Mouse (Mus musculus) heart, postnatal 0 days (tissue): ENCODE results near the gene Hsd3b1. TPM values are rescaled to one million over a fixed set of nuclear protein-coding genes. Genes with fewer than 3 reads are reported as not detected.

Experiments used
- ATAC-seq: fragments of 200-750 bp; cut with Nextera tagmentation; 2 replicates; pipeline ENCODE4 v1.8.0; 2017; ENCODE audit warnings: low read depth, moderate number of reproducible peaks, moderate library complexity; ENCODE audit not compliant: insufficient read depth
- DNase-seq: peaks from one replicate; pipeline ENCODE4 v3.0.0-alpha.2; 2016; ENCODE audit warnings: low spot score
- H3K27ac ChIP-seq: fragments of 300-500 bp; sonication (generic); 2 replicates; pipeline ENCODE4 v1.5.1; 2014; ENCODE audit warnings: low read depth, mild to moderate bottlenecking
- H3K27me3 ChIP-seq: fragments of 300-500 bp; sonication (generic); 2 replicates; pipeline ENCODE4 v1.6.1; 2014; ENCODE audit warnings: low read length, mixed read lengths; ENCODE audit not compliant: control insufficient read depth, insufficient read depth
- H3K36me3 ChIP-seq: fragments of 300-500 bp; sonication (generic); replicated peaks from 2 replicates; pipeline ENCODE4 v1.6.1; 2014; ENCODE audit warnings: low read length, mixed read lengths; ENCODE audit not compliant: control insufficient read depth, insufficient read depth
- H3K4me1 ChIP-seq: fragments of 300-500 bp; sonication (generic); 2 replicates; pipeline ENCODE4 v1.6.1; 2014; ENCODE audit warnings: antibody characterized with exemption; ENCODE audit not compliant: control insufficient read depth, insufficient read depth
- H3K4me2 ChIP-seq: fragments of 300-500 bp; sonication (generic); 2 replicates; pipeline ENCODE4 v1.6.1; 2014; ENCODE audit warnings: low read depth, mild to moderate bottlenecking, low read length, moderate library complexity
- H3K4me3 ChIP-seq: fragments of 300-500 bp; sonication (generic); 2 replicates; pipeline ENCODE4 v1.5.1; 2014; ENCODE audit warnings: low read depth, low read length
- H3K9ac ChIP-seq: fragments of 300-500 bp; sonication (generic); replicated peaks from 2 replicates; pipeline ENCODE4 v1.6.1; 2014; ENCODE audit warnings: low read depth, low read length, mixed read lengths
- H3K9me3 ChIP-seq: fragments of 300-500 bp; sonication (generic); replicated peaks from 2 replicates; pipeline ENCODE4 v1.6.1; 2016; ENCODE audit warnings: low read length; ENCODE audit not compliant: control insufficient read depth
- CTCF ChIP-seq: IDR thresholded peaks from 2 replicates; pipeline ENCODE4 v1.5.1; 2016; ENCODE audit warnings: antibody characterized with exemption, control low read depth, low read depth
- EP300 ChIP-seq: IDR thresholded peaks from 2 replicates; pipeline ENCODE4 v1.6.1; 2016; ENCODE audit warnings: antibody characterized with exemption, low read depth
- WGBS: fragments of 180-500 bp; shearing (Covaris S2); extraction: QIAGEN DNeasy Blood & Tissue Kit; methylation state at CpG from one replicate; pipeline ENCODE4 v1.1.7; 2014; 5-methylcytosine and 5-hydroxymethylcytosine counted together
- polyA plus RNA-seq: library from polyadenylated mRNA; unstranded; fragments of >200 nt; fragmentation: Nextera tagmentation; extraction: Ambion mirVana; gene quantifications from 2 replicates; pipeline ENCODE4 v1.2.1, GENCODE M21; 2015
- total RNA-seq: library from RNA; depleted of rRNA; stranded (reverse); fragments of >200 nt; gene quantifications from 2 replicates; pipeline ENCODE4 v1.2.3, GENCODE M21; 2014; ENCODE audit warnings: low replicate concordance

Gene Hsd3b1
- total and polyA plus RNA-seq, 2 experiments from 2014 or later: 0.19 TPM; not detected in 1

DNA sequence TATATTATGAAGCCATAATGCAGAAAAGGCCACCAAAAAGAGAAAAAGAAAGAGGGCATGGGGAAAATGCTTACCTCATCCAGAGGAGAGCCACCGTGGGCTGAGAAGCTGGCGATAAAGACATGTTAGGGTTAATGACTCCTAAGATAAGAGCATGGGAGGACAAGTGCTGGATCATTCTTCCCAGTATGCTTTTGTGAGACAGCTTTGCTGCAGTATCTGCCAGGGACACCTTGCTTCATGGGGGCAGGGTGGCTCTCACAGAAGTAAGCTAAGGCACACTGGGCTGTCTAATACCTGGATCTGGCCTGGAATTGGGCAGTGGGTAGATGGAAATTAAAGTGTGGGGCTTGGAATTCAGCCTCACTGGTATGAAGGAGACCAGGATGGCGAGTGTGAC, 4.4 kb downstream of the Hsd3b1 start:
- Histone ChIP-seq H3K4me3 (no peak overlapping the region), H3K9ac (no peak overlapping the region), H3K27ac (no peak overlapping the region), H3K4me2 (no peak overlapping the region), H3K36me3 (no peaks in the 10 kb centered on the region), H3K9me3 (no peaks in the 10 kb centered on the region), H3K27me3 (no peaks in the 10 kb centered on the region), H3K4me1 (no peaks in the 10 kb centered on the region)
- no peak for ATAC-seq
- WGBS: 50% methylated on average over 3 of the region's 3 CpGs
- no peak for TF ChIP-seq EP300
- DNase-seq: no peak

DNA sequence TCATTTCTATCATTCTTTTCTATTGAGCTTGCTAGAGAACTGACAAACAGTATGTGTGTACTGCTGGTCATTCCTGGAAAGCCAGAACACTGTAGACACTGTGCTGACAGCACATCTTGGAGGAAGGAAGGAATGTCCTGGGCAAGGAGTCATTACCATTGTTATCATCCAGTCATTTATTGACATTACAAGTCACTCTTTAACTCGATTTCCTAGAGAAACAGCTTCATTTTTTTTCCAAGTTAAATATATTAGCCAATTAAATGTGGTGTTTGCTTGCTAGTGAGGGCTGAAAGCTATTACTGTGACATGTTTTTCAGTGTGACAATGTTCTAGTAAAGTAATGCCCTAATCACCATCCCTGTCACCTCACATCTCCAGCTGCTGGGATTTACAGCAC, 5.9 kb downstream of the Hsd3b1 start:
- Histone ChIP-seq H3K4me2 (no peak overlapping the region), H3K4me3 (no peak overlapping the region), H3K27ac (no peak overlapping the region), H3K9me3 (no peaks in the 10 kb centered on the region), H3K36me3 (no peaks in the 10 kb centered on the region), H3K4me1 (no peaks in the 10 kb centered on the region), H3K27me3 (no peaks in the 10 kb centered on the region), H3K9ac (no peak overlapping the region)
- 16% methylated on average over 1 of the region's 1 CpGs for WGBS
- DNase-seq (peak; percentile 6), ATAC-seq (no peak)
- TF ChIP-seq EP300 (no peak), CTCF (no peak)

DNA sequence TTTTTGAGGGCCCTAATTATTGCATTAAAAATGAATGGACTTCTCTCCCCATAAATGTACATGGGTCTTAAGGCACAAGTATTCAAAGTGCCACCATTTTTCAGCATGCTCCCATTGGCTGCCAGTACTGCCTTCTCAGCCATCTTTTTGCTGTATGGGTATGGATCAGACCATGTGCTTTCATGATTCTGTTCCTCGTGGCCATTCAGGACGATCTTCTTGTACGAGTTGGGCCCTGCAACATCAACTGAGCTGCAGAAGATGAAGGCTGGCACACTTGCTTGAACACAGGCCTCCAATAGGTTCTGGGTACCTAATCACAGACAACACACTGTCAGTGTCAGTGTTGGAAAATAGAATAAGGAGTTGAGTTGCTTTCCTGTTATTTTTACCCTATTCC, 6.5 kb downstream of the Hsd3b1 start:
- ATAC-seq: no peak
- 81% methylated on average over 3 of the region's 3 CpGs for WGBS

DNA sequence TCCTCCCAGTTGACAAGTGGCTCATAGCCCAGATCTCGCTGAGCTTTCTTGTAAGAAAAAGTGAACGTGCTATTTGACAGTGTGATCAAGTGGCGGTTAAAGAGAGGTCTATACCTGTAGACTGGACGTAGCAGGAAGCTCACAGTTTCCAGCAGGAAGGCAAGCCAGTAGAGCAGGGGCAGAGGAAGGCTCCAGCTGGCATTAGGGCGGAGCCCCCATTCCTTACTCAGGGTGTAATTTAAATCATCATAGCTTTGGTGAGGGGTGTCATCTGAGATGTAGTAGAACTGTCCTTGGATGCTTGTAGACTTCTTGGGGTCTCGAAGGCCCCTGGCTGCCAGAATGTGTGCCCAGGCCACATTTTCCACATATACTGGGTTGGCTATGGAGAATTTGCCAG, 7.0 kb downstream of the Hsd3b1 start:
- H3K27ac ChIP-seq: no peak overlapping the region
- H3K4me1 ChIP-seq: no peaks in the 10 kb centered on the region
- no peaks in the 10 kb centered on the region for H3K27me3 ChIP-seq
- H3K4me2 ChIP-seq: no peak overlapping the region
- no peaks in the 10 kb centered on the region for H3K36me3 ChIP-seq
- DNase-seq: no peak
- 75% methylated on average over 6 of the region's 6 CpGs for WGBS
- H3K4me3 ChIP-seq: no peak overlapping the region
- no peak for ATAC-seq
- H3K9me3 ChIP-seq: no peaks in the 10 kb centered on the region
- no peak for TF ChIP-seq EP300
- TF ChIP-seq CTCF: no peak
- H3K9ac ChIP-seq: no peak overlapping the region

More for the DNA sequence above, 6.5 kb downstream of the Hsd3b1 start:
- Histone ChIP-seq H3K4me1 (no peaks in the 10 kb centered on the region), H3K4me3 (no peak overlapping the region), H3K9ac (no peak overlapping the region), H3K36me3 (no peaks in the 10 kb centered on the region), H3K27ac (no peak overlapping the region), H3K27me3 (no peaks in the 10 kb centered on the region), H3K4me2 (no peak overlapping the region), H3K9me3 (no peaks in the 10 kb centered on the region)
- no peak for DNase-seq
- TF ChIP-seq CTCF: no peak
- TF ChIP-seq EP300: no peak

DNA sequence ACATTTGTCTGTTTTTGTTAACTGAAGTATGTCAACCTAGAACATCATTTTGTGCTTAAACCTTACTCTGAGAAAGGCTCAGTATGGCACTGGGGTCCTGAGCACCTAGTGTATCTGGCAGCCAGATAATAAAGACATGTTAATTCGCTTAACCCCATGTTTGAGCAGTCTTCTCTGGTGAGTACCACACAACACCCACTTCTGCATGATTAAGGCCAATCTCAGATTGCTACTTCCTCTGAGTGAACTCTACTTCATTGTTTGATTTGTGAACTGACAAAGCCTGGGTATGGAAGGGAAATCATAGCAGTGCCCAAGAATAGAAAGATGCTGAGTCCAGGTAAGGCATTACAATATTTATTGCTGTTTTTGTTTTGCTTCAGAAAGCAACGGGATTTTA, 7.7 kb downstream of the Hsd3b1 start:
- H3K27ac ChIP-seq: no peak overlapping the region
- H3K4me2 ChIP-seq: no peak overlapping the region
- no peaks in the 10 kb centered on the region for H3K27me3 ChIP-seq
- WGBS: 79% methylated on average over 2 of the region's 2 CpGs
- no peaks in the 10 kb centered on the region for H3K36me3 ChIP-seq
- ATAC-seq: no peak
- no peaks in the 10 kb centered on the region for H3K4me1 ChIP-seq
- no peak overlapping the region for H3K4me3 ChIP-seq
- no peak for DNase-seq
- no peak overlapping the region for H3K9ac ChIP-seq
- TF ChIP-seq EP300 (no peak), CTCF (no peak)
- no peaks in the 10 kb centered on the region for H3K9me3 ChIP-seq

DNA sequence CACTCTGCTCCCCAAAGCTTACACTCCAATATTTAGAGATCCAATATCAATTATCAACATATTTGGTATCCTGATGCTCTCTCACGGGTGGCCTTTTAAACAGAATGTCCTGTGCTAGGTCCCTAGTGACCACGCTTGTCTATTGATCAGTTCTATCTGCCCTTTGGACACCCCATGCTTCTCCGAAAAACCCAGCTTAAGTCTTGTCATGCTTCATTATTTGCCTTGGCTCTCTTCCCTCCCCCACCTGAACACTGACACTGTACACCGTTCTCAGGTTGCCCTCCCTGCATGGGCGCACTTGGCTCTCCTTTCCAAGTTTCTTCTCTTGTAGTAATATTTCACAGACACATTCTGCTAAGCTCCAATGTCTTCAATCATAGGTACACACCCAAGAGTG, 9.3 kb downstream of the Hsd3b1 start:
- no peaks in the 10 kb centered on the region for H3K36me3 ChIP-seq
- no peaks in the 10 kb centered on the region for H3K4me1 ChIP-seq
- no peak overlapping the region for H3K9ac ChIP-seq
- H3K9me3 ChIP-seq: no peaks in the 10 kb centered on the region
- 84% methylated on average over 5 of the region's 5 CpGs for WGBS
- DNase-seq: no peak
- H3K27me3 ChIP-seq: no peaks in the 10 kb centered on the region
- H3K4me3 ChIP-seq: no peak overlapping the region
- TF ChIP-seq CTCF (no peak), EP300 (no peak)
- no peak overlapping the region for H3K27ac ChIP-seq
- H3K4me2 ChIP-seq: no peak overlapping the region
- ATAC-seq: no peak
